Mouse (Mus musculus): ENCODE data around the gene Mprip. TPM values are rescaled to one million over a fixed set of nuclear protein-coding genes. Genes with fewer than 3 reads are reported as not detected.
"Not testable (repeated sequence)": the region's sequence is repeated elsewhere in the genome, so short reads cannot be mapped to it uniquely, and the experiment has no call there.

Gene Mprip
- polyA plus RNA-seq, 1 experiment from 2014 or later, result 64.7 TPM

GRCm38 (mm10) chr11:59719185-59719584 lies 58.1 kb downstream of the Mprip start:
- Histone ChIP-seq H3K36me3 (ENCODE audit: control insufficient read depth, insufficient read depth, low read length) (no peaks in the 10 kb centered on the region; the same call in 1 of the 2 replicates), H3K9me3 (ENCODE audit: control insufficient read depth, low read length) (no peaks in the 10 kb centered on the region), H3K27me3 (ENCODE audit: control insufficient read depth, insufficient read depth, low read length) (no peaks in the 10 kb centered on the region), H3K4me3 (ENCODE audit: control insufficient read depth in 1 of 2, insufficient read depth in 1 of 2, low read depth in 1 of 2, low read length in 2 of 2) (no peak overlapping the region), H3K27ac (replicated peaks in 1 of 2; ENCODE audit: control insufficient read depth in 1 of 2, insufficient read depth in 1 of 2, low read depth in 2 of 2, low read length in 2 of 2) (no peak overlapping the region), H3K9ac (ENCODE audit: low read length) (no peak overlapping the region), H3K4me1 (ENCODE audit: control insufficient read depth in 2 of 2, insufficient read depth in 2 of 2, low read length in 2 of 2) (peaks cover 5 to 27% of the 10 kb centered on the region in 2 experiments), H3K4me2 (ENCODE audit: low read length) (no peak overlapping the region)
- WGBS, result 88% methylated on average over 5 of the region's 5 CpGs
- no peak for ATAC-seq (ENCODE audit: insufficient number of reproducible peaks, insufficient read depth, low FRiP score, low read depth)

DNA sequence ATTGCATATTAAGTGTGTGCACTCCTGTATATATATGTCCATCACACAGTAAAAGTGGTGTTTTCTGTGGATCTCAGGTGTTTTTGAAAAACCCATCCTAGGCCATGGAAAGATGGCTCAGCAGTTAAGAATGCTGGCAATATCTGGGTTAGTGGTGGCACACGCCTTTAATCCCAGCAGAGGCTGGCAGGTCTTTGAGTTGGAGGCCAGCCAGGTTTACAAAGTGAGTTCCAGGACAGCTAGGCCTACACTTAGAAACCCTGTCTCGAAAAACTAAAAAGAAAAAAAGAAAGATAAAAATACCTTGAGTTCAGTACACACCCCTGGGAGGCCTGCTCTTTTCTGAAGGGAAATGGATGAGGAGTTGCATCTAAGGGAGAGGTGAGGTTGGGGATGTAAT lies 60.3 kb downstream of the Mprip start:
- H3K27ac ChIP-seq (replicated peaks in 1 of 2; ENCODE audit: control insufficient read depth in 1 of 2, insufficient read depth in 1 of 2, low read depth in 2 of 2, low read length in 2 of 2), result no peak overlapping the region
- ATAC-seq (ENCODE audit: insufficient number of reproducible peaks, insufficient read depth, low FRiP score, low read depth), result no peak

GRCm38 (mm10) chr11:59727204-59727603 lies 66.1 kb downstream of the Mprip start:
- 85% methylated on average over 3 of the region's 3 CpGs for WGBS
- Histone ChIP-seq H3K36me3 (ENCODE audit: control insufficient read depth, insufficient read depth, low read length) (peaks cover 40% of the 10 kb centered on the region), H3K9ac (ENCODE audit: low read length) (no peak overlapping the region), H3K27me3 (ENCODE audit: control insufficient read depth, insufficient read depth, low read length) (no peaks in the 10 kb centered on the region), H3K4me1 (ENCODE audit: control insufficient read depth in 2 of 2, insufficient read depth in 2 of 2, low read length in 2 of 2) (no peaks in the 10 kb centered on the region; a peak in 1 of 4 replicates), H3K4me2 (ENCODE audit: low read length) (no peak overlapping the region), H3K9me3 (ENCODE audit: control insufficient read depth, low read length) (no peaks in the 10 kb centered on the region), H3K4me3 (ENCODE audit: control insufficient read depth in 1 of 2, insufficient read depth in 1 of 2, low read depth in 1 of 2, low read length in 2 of 2) (no peak overlapping the region), H3K27ac (replicated peaks in 1 of 2; ENCODE audit: control insufficient read depth in 1 of 2, insufficient read depth in 1 of 2, low read depth in 2 of 2, low read length in 2 of 2) (no peak overlapping the region)
- no peak for ATAC-seq (ENCODE audit: insufficient number of reproducible peaks, insufficient read depth, low FRiP score, low read depth)

More for the DNA sequence above, 60.3 kb downstream of the Mprip start:
- H3K4me2 ChIP-seq (ENCODE audit: low read length), result no peak overlapping the region
- H3K4me1 ChIP-seq (ENCODE audit: control insufficient read depth in 2 of 2, insufficient read depth in 2 of 2, low read length in 2 of 2), result peaks cover 5 to 21% of the 10 kb centered on the region in 2 experiments
- H3K36me3 ChIP-seq (ENCODE audit: control insufficient read depth, insufficient read depth, low read length), result no peaks in the 10 kb centered on the region; the same call in 1 of the 2 replicates
- no peaks in the 10 kb centered on the region for H3K27me3 ChIP-seq (ENCODE audit: control insufficient read depth, insufficient read depth, low read length)
- 21% methylated on average over 2 of the region's 2 CpGs for WGBS
- no peak overlapping the region for H3K4me3 ChIP-seq (ENCODE audit: control insufficient read depth in 1 of 2, insufficient read depth in 1 of 2, low read depth in 1 of 2, low read length in 2 of 2)
- H3K9me3 ChIP-seq (ENCODE audit: control insufficient read depth, low read length), result no peaks in the 10 kb centered on the region
- no peak overlapping the region for H3K9ac ChIP-seq (ENCODE audit: low read length)

DNA sequence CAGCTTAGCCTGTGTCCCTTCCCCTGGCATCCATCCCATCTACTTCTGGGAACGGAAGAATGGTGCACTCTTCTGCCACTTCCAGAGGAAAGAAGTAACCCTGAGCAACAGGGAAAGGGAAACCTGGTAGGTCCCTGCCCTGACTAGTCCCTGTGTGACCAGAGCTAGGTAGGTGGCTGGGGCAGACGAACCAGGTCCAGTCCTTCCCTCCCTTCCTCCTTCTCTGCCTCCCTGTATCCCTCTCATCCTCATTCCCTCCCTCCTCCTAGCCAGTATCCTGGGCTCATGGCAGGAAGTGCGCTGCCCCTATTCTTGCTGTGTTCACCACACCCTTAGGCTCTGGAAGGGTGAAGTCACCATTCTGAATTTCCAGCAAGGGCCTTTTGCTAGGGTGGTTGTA lies 70.7 kb downstream of the Mprip start:
- Histone ChIP-seq H3K27ac (replicated peaks in 1 of 2; ENCODE audit: control insufficient read depth in 1 of 2, insufficient read depth in 1 of 2, low read depth in 2 of 2, low read length in 2 of 2) (no peak overlapping the region), H3K9ac (ENCODE audit: low read length) (no peak overlapping the region)

DNA sequence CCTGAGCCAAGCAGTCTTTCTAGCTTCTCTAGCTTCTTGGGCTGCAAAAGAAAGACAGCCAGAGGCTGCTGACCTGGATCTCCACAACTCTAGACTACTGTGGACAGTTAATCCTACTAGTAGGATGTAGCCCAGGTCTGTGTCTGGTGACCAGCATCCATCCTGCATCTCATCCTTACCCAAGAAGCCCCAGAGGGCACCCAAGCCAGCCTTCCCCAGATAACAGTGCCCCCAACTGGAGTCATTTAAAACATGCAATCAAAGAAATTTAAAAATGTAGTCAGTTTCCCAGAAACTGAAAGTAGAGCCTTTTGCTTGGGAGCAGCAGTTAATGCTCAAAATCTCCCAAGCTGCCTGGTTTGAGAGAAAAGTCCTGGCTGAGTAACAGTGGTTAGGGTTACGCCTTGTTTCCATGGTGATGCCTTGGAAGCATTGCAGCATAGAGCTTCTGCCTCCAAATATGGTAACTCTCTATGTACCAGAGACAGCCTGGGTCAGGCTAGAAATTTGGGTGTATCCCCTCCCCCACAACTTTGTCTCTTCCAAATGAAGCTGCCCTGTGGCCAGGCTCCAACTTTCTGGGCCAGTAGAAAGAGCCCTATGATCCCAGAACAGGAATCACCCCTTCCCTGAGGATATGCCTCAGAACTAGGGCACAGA lies 71.4 kb downstream of the Mprip start:
- H3K36me3 ChIP-seq (ENCODE audit: control insufficient read depth, insufficient read depth, low read length), result peaks cover 83% of the 10 kb centered on the region

More for the DNA sequence above, 70.7 kb downstream of the Mprip start:
- ATAC-seq (ENCODE audit: insufficient number of reproducible peaks, insufficient read depth, low FRiP score, low read depth), result no peak
- H3K36me3 ChIP-seq (ENCODE audit: control insufficient read depth, insufficient read depth, low read length), result peaks cover 76% of the 10 kb centered on the region
- H3K4me1 ChIP-seq (ENCODE audit: control insufficient read depth in 2 of 2, insufficient read depth in 2 of 2, low read length in 2 of 2), result no peaks in the 10 kb centered on the region
- H3K27me3 ChIP-seq (ENCODE audit: control insufficient read depth, insufficient read depth, low read length), result no peaks in the 10 kb centered on the region
- WGBS, result 71% methylated on average over 3 of the region's 3 CpGs
- H3K4me2 ChIP-seq (ENCODE audit: low read length), result no peak overlapping the region
- no peaks in the 10 kb centered on the region for H3K9me3 ChIP-seq (ENCODE audit: control insufficient read depth, low read length)
- no peak overlapping the region for H3K4me3 ChIP-seq (ENCODE audit: control insufficient read depth in 1 of 2, insufficient read depth in 1 of 2, low read depth in 1 of 2, low read length in 2 of 2)

DNA sequence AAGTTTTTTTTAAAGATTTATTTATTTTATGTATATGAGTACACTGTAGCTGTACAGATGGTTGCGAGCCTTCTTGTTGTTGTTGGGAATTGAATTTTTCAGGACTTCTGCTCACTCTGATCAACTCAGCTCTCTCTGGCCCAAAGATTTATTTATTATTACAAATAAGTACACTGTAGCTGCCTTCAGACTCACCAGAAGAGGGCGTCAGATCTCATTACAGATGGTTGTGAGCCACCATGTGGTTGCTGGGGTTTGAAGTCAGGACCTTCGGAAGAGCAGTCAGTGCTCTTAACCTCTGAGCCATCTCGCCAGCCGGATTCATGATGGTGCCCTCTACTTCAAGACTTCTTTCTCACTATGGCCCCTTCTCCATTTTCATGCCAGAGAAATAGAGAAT lies 72.5 kb downstream of the Mprip start:
- peaks cover 83% of the 10 kb centered on the region for H3K36me3 ChIP-seq (ENCODE audit: control insufficient read depth, insufficient read depth, low read length)
- H3K27me3 ChIP-seq (ENCODE audit: control insufficient read depth, insufficient read depth, low read length); H3K4me3 ChIP-seq (ENCODE audit: control insufficient read depth in 1 of 2, insufficient read depth in 1 of 2, low read depth in 1 of 2, low read length in 2 of 2); H3K9me3 ChIP-seq (ENCODE audit: control insufficient read depth, low read length); H3K4me2 ChIP-seq (ENCODE audit: low read length); ATAC-seq (ENCODE audit: insufficient number of reproducible peaks, insufficient read depth, low FRiP score, low read depth); H3K4me1 ChIP-seq (ENCODE audit: control insufficient read depth in 2 of 2, insufficient read depth in 2 of 2, low read length in 2 of 2); H3K9ac ChIP-seq (ENCODE audit: low read length); H3K27ac ChIP-seq (replicated peaks in 1 of 2; ENCODE audit: control insufficient read depth in 1 of 2, insufficient read depth in 1 of 2, low read depth in 2 of 2, low read length in 2 of 2): not testable (repeated sequence)
- 75% methylated on average over 5 of the region's 5 CpGs for WGBS

More for the DNA sequence above, 71.4 kb downstream of the Mprip start:
- Histone ChIP-seq H3K4me2 (ENCODE audit: low read length) (no peak overlapping the region), H3K4me3 (ENCODE audit: control insufficient read depth in 1 of 2, insufficient read depth in 1 of 2, low read depth in 1 of 2, low read length in 2 of 2) (no peak overlapping the region), H3K27ac (replicated peaks in 1 of 2; ENCODE audit: control insufficient read depth in 1 of 2, insufficient read depth in 1 of 2, low read depth in 2 of 2, low read length in 2 of 2) (no peak overlapping the region), H3K4me1 (ENCODE audit: control insufficient read depth in 2 of 2, insufficient read depth in 2 of 2, low read length in 2 of 2) (no peaks in the 10 kb centered on the region), H3K27me3 (ENCODE audit: control insufficient read depth, insufficient read depth, low read length) (no peaks in the 10 kb centered on the region), H3K9me3 (ENCODE audit: control insufficient read depth, low read length) (no peaks in the 10 kb centered on the region), H3K9ac (ENCODE audit: low read length) (no peak overlapping the region)
- WGBS, result 73% methylated on average over 1 of the region's 1 CpGs
- no peak for ATAC-seq (ENCODE audit: insufficient number of reproducible peaks, insufficient read depth, low FRiP score, low read depth)

DNA sequence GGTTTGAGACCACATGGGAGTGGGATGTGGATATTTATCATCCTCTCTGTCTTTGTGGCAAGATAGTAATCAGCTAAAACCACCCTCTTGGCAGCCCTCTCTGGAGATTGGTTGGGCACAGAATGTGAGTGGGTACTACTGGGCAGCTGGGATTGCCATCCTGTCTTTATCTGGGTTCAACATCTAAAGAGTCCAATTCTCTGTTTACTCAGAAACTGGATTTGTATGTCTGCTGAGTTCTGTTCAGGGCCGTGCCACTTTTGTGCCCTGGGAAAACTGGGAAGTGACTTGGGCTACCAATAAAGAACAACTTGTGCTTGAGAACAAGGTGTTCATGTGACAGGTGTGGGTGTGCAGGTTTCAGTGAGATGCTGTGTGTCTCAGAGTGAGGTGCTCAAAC lies 73.2 kb downstream of the Mprip start:
- Histone ChIP-seq H3K27ac (replicated peaks in 1 of 2; ENCODE audit: control insufficient read depth in 1 of 2, insufficient read depth in 1 of 2, low read depth in 2 of 2, low read length in 2 of 2) (no peak overlapping the region), H3K9me3 (ENCODE audit: control insufficient read depth, low read length) (no peaks in the 10 kb centered on the region), H3K27me3 (ENCODE audit: control insufficient read depth, insufficient read depth, low read length) (no peaks in the 10 kb centered on the region), H3K4me1 (ENCODE audit: control insufficient read depth in 2 of 2, insufficient read depth in 2 of 2, low read length in 2 of 2) (no peaks in the 10 kb centered on the region), H3K9ac (ENCODE audit: low read length) (no peak overlapping the region), H3K36me3 (ENCODE audit: control insufficient read depth, insufficient read depth, low read length) (peaks cover 84% of the 10 kb centered on the region), H3K4me2 (ENCODE audit: low read length) (no peak overlapping the region), H3K4me3 (ENCODE audit: control insufficient read depth in 1 of 2, insufficient read depth in 1 of 2, low read depth in 1 of 2, low read length in 2 of 2) (no peak overlapping the region)
- WGBS, result 100% methylated on average over 1 of the region's 1 CpGs
- no peak for ATAC-seq (ENCODE audit: insufficient number of reproducible peaks, insufficient read depth, low FRiP score, low read depth)

GRCm38 (mm10) chr11:59735938-59736337 lies 74.8 kb downstream of the Mprip start:
- H3K9ac ChIP-seq (ENCODE audit: low read length); H3K27ac ChIP-seq (replicated peaks in 1 of 2; ENCODE audit: control insufficient read depth in 1 of 2, insufficient read depth in 1 of 2, low read depth in 2 of 2, low read length in 2 of 2); H3K27me3 ChIP-seq (ENCODE audit: control insufficient read depth, insufficient read depth, low read length); ATAC-seq (ENCODE audit: insufficient number of reproducible peaks, insufficient read depth, low FRiP score, low read depth); H3K4me2 ChIP-seq (ENCODE audit: low read length); H3K4me3 ChIP-seq (ENCODE audit: control insufficient read depth in 1 of 2, insufficient read depth in 1 of 2, low read depth in 1 of 2, low read length in 2 of 2); H3K4me1 ChIP-seq (ENCODE audit: control insufficient read depth in 2 of 2, insufficient read depth in 2 of 2, low read length in 2 of 2); H3K9me3 ChIP-seq (ENCODE audit: control insufficient read depth, low read length): not testable (repeated sequence)
- H3K36me3 ChIP-seq (ENCODE audit: control insufficient read depth, insufficient read depth, low read length), result peaks cover 87% of the 10 kb centered on the region
- 85% methylated on average over 4 of the region's 4 CpGs for WGBS
